22 mouse cellular contexts compared by ENCODE assay signal in the genomic region with DNA sequence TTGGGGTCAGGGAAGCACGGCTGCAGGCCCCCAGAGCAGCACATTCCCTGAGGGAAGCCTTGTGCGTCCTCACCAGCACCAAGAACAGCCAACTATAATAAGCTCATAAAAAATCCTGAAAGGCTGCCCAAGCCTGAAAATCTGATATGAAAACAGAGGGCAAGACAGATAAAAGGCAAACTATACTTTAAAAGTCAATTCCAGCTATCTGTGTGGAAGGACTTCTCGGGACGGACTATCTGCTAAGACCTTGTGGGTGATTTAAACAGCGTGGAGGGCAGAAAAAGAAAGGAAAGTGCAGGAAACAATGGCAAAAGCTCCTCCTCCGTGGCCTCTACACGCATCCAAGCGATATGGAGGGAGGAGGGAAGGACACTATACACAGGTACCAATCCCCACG.
"Had no signal": no experiment of that assay in that cellular context is flagged by ENCODE, and none has a peak within 500 bp of the region (broad histone marks: within the 10 kb centered on the region; RNA-seq: fewer than 3 reads in every experiment).

No protein-coding gene starts in this region.

- DNase-seq: gastrocnemius, adult 2 months; gastrocnemius, postnatal 10 days; gastrocnemius, postnatal 25 days; heart, adult 18-20 months; heart, postnatal 14 days; heart, postnatal 36 days; kidney, adult 11 months; kidney, adult 8-10 months; kidney, postnatal 10 days; kidney, postnatal 4 days had no signal

- H3K4me3 ChIP-seq: gastrocnemius, adult 2 months; heart, embryonic 13.5 days; heart, embryonic 15.5 days; hindbrain, embryonic 13.5 days; hindbrain, embryonic 15.5 days; layer of hippocampus, adult 2 months; left cerebral cortex, adult 2 months; limb, embryonic 10.5 days; limb, embryonic 12.5 days; liver, embryonic 12.5 days had no signal

- H3K27me3 ChIP-seq: heart, embryonic 13.5 days; heart, embryonic 15.5 days; hindbrain, embryonic 13.5 days; hindbrain, embryonic 15.5 days; limb, embryonic 12.5 days; liver, embryonic 12.5 days had no signal

- H3K27ac ChIP-seq: gastrocnemius, adult 2 months; heart, embryonic 13.5 days; heart, embryonic 15.5 days; hindbrain, embryonic 13.5 days; hindbrain, embryonic 15.5 days; hindbrain, postnatal 0 days; layer of hippocampus, adult 2 months; left cerebral cortex, adult 2 months; limb, embryonic 10.5 days; limb, embryonic 12.5 days; liver, embryonic 12.5 days had no signal

- H3K4me1 ChIP-seq: heart, embryonic 13.5 days; heart, embryonic 15.5 days; limb, embryonic 10.5 days; limb, embryonic 12.5 days had no signal

- H3K9ac ChIP-seq: heart, embryonic 13.5 days; heart, embryonic 15.5 days; hindbrain, embryonic 13.5 days; hindbrain, embryonic 15.5 days; limb, embryonic 12.5 days; liver, embryonic 12.5 days had no signal

- ATAC-seq: hindbrain, postnatal 0 days; intestine, embryonic 16.5 days; liver, embryonic 12.5 days had no signal

- H3K4me2 ChIP-seq: heart, embryonic 11.5 days; heart, embryonic 13.5 days; heart, embryonic 15.5 days; hindbrain, embryonic 13.5 days; hindbrain, embryonic 15.5 days; limb, embryonic 12.5 days; liver, embryonic 12.5 days had no signal

- H3K9me3 ChIP-seq: heart, embryonic 13.5 days; heart, embryonic 15.5 days; hindbrain, embryonic 13.5 days; hindbrain, embryonic 15.5 days; limb, embryonic 10.5 days; limb, embryonic 12.5 days; liver, embryonic 12.5 days had no signal
